Mouse (Mus musculus) CH12.LX (cell line): ENCODE data around the gene Pmpcb. TPM values are rescaled to one million over a fixed set of nuclear protein-coding genes. Genes with fewer than 3 reads are reported as not detected.
"Not testable (repeated sequence)": the region's sequence is repeated elsewhere in the genome, so short reads cannot be mapped to it uniquely, and the experiment has no call there.

Experiments
- DNase-seq: peaks from one replicate; pipeline ENCODE4 v3.0.0-alpha.2; 2013; ENCODE audit errors: extremely low read depth
- H3K27ac ChIP-seq: 2 replicates; pipeline ENCODE4 v1.5.1; 2012; ENCODE audit warnings: low read depth, mild to moderate bottlenecking, control low read depth, moderate library complexity; ENCODE audit not compliant: insufficient read depth
- H3K27me3 ChIP-seq: replicated peaks from 2 replicates; pipeline ENCODE3; 2012; ENCODE audit warnings: inconsistent platforms
- H3K36me3 ChIP-seq, 2 experiments: replicated peaks in 1 of 2; 2 replicates each; pipeline versions ENCODE3 to v1.6.1; 2012; ENCODE audit warnings: inconsistent platforms in 1 of 2, low read length in 1 of 2, mild to moderate bottlenecking in 1 of 2, mixed read lengths in 1 of 2, moderate library complexity in 1 of 2; ENCODE audit not compliant: control insufficient read depth in 1 of 2, insufficient read depth in 1 of 2
- H3K4me1 ChIP-seq, 2 experiments: 2 replicates each; pipeline ENCODE4 v1.6.1; 2012; ENCODE audit warnings: inconsistent platforms in 1 of 2, moderate library complexity in 1 of 2; ENCODE audit not compliant: insufficient read depth in 2 of 2, control insufficient read depth in 1 of 2
- H3K4me2 ChIP-seq: 2 replicates; pipeline ENCODE4 v1.6.1; 2012; ENCODE audit warnings: low read depth, mild to moderate bottlenecking, control low read depth; ENCODE audit not compliant: poor library complexity, insufficient read depth, severe bottlenecking
- H3K4me3 ChIP-seq, 3 experiments: fragments of 150-350 bp in 1 of 3; sonication (generic) in 1 of 3; replicated peaks in 1 of 3; 2 replicates each; pipeline versions ENCODE3 to v1.5.1; 2011 to 2012; ENCODE audit warnings: low read depth in 2 of 3, low read length in 2 of 3, mild to moderate bottlenecking in 2 of 3, moderate library complexity in 2 of 3, control low read depth in 1 of 3, improper control_type of control experiment in 1 of 3, inconsistent platforms in 1 of 3, mixed read lengths in 1 of 3; ENCODE audit not compliant: poor library complexity in 1 of 3
- H3K79me2 ChIP-seq: replicated peaks from 2 replicates; pipeline ENCODE4 v1.6.1; 2012; ENCODE audit warnings: mild to moderate bottlenecking, moderate library complexity; ENCODE audit not compliant: control insufficient read depth, poor library complexity, insufficient read depth, severe bottlenecking; ENCODE audit errors: extremely low read depth
- H3K9ac ChIP-seq: 2 replicates; pipeline ENCODE4 v1.6.1; 2012; ENCODE audit warnings: low read depth, mild to moderate bottlenecking, control low read depth, moderate library complexity; ENCODE audit not compliant: insufficient read depth
- H3K9me3 ChIP-seq: replicated peaks from 2 replicates; pipeline ENCODE3; 2012; ENCODE audit warnings: low read length, inconsistent platforms, mixed read lengths
- CHD1 ChIP-seq: IDR thresholded peaks from 2 replicates; pipeline ENCODE4 v1.6.1; 2012; ENCODE audit warnings: low read depth, low read length, improper control_type of control experiment, inconsistent platforms
- ELF1 ChIP-seq: IDR thresholded peaks from 2 replicates; pipeline ENCODE4 v1.6.1; 2014; ENCODE audit warnings: low read depth, mild to moderate bottlenecking, inconsistent platforms, low read length, improper control_type of control experiment
- ETS1 ChIP-seq: conservative IDR thresholded peaks from 2 replicates; pipeline ENCODE4 v1.6.1; 2012; ENCODE audit warnings: low read depth, mild to moderate bottlenecking, inconsistent platforms, low read length, improper control_type of control experiment, moderate library complexity
- GABPA ChIP-seq: IDR thresholded peaks from 2 replicates; pipeline ENCODE4 v1.6.1; 2012; ENCODE audit warnings: low read depth, low read length, improper control_type of control experiment, inconsistent platforms; ENCODE audit not compliant: insufficient replicate concordance
- HCFC1 ChIP-seq: IDR thresholded peaks from 2 replicates; pipeline ENCODE4 v1.6.1; 2012; ENCODE audit warnings: low read depth, mild to moderate bottlenecking, inconsistent platforms, low read length, improper control_type of control experiment
- IRF4 ChIP-seq: IDR thresholded peaks from 2 replicates; pipeline ENCODE4 v1.6.1; 2014; ENCODE audit warnings: low read depth, mild to moderate bottlenecking, inconsistent platforms, low read length, improper control_type of control experiment
- JUND ChIP-seq: conservative IDR thresholded peaks from 2 replicates; pipeline ENCODE4 v1.6.1; 2011; ENCODE audit warnings: low read depth, low read length, improper control_type of control experiment
- MEF2A ChIP-seq: IDR thresholded peaks from 2 replicates; pipeline ENCODE4 v1.6.1; 2014; ENCODE audit warnings: low read depth, mild to moderate bottlenecking, inconsistent platforms, low read length, improper control_type of control experiment, borderline replicate concordance
- POLR2A ChIP-seq: IDR thresholded peaks from 2 replicates; pipeline ENCODE4 v1.6.1; 2011; ENCODE audit warnings: low read depth, mild to moderate bottlenecking, improper control_type of control experiment, low read length
- TCF12 ChIP-seq: IDR thresholded peaks from 2 replicates; pipeline ENCODE4 v1.6.1; 2014; ENCODE audit warnings: low read depth, mild to moderate bottlenecking, inconsistent platforms, low read length, improper control_type of control experiment
- UBTF ChIP-seq: IDR thresholded peaks from 2 replicates; pipeline ENCODE4 v1.6.1; 2012; ENCODE audit warnings: low read depth, mild to moderate bottlenecking, inconsistent platforms, low read length, improper control_type of control experiment, moderate library complexity
- USF2 ChIP-seq: conservative IDR thresholded peaks from 2 replicates; pipeline ENCODE4 v1.6.1; 2011; ENCODE audit warnings: low read depth, low read length, improper control_type of control experiment
- ZC3H11A ChIP-seq: IDR thresholded peaks from 2 replicates; pipeline ENCODE4 v1.6.1; 2012; ENCODE audit warnings: low read depth, mild to moderate bottlenecking, inconsistent platforms, low read length, improper control_type of control experiment
- ZMIZ1 ChIP-seq: IDR thresholded peaks from 2 replicates; pipeline ENCODE4 v1.6.1; 2012; ENCODE audit warnings: low read depth, mild to moderate bottlenecking, inconsistent platforms, low read length, improper control_type of control experiment
- dilution Hi-C: fragments of 300-500 bp; cut with MboI; formaldehyde crosslinking; loops from 2 replicates; pipeline ENCODE4 v1.14.3; 2020; ENCODE audit warnings: low sequenced_read_pairs; ENCODE audit not compliant: extremely low pct_unique_long_range_greater_than_20kb, extremely low pct_ligation_motif_present
- in situ Hi-C: fragments of 300-500 bp; cut with MboI; formaldehyde crosslinking; loops from 3 replicates; pipeline ENCODE4 v1.14.3; 2019; ENCODE audit warnings: low sequenced_read_pairs, low pct_ligation_motif_present, low pct_unique_long_range_greater_than_20kb, mixed read lengths
- polyA plus RNA-seq: library from polyadenylated mRNA; unstranded; fragments of >175 nt; gene quantifications from 2 replicates; pipeline ENCODE4 v1.2.1, GENCODE M21; 2012; ENCODE audit warnings: low read depth; ENCODE audit not compliant: insufficient read length
- total RNA-seq, 2 experiments: library from RNA; depleted of rRNA; stranded (reverse); fragments of 300-350 nt in 1 of 2; fragments of >200 nt in 1 of 2; gene quantifications; 2 replicates each; pipeline ENCODE4 v1.2.3; 2012 to 2014

Pmpcb gene
- total and polyA plus RNA-seq, 3 experiments: 113 to 166 (median 165) TPM

DNA sequence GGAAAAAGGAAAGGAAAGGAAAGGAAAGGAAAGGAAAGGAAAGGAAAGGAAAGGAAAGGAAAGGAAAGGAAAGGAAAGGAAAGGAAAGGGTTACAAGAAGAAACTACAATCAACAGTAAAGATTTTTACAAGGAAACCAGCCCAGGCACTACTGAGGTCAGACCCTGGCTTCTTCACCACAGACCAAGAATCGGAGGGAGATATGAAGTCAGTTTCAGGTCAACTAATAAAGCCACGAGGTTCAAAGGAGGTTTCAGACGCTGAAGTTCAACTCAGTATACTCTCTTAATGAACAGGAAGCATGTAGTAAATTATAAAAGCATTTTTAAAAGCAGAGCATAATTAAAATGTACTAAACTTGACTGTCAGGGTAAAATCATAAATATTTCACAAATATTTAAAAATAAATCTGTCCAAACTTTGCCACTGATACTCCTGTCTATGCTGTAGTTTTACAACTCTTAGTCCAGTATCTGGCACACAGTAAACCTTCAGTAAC, 43.5 kb upstream of the Pmpcb start:
- Histone ChIP-seq H3K36me3 (no peaks in the 10 kb centered on the region), H3K79me2 (no peaks in the 10 kb centered on the region), H3K27me3 (no peaks in the 10 kb centered on the region), H3K4me2 (no peak overlapping the region), H3K4me1 (0 out of 4 replicates have a peak, but pooled peaks cover 0 to 2% of the 10 kb centered on the region in 2 experiments), H3K27ac (no peak overlapping the region), H3K4me3 (no peak overlapping the region), H3K9ac (no peak overlapping the region), H3K9me3 (no peaks in the 10 kb centered on the region)
- in situ Hi-C loops: no loop called here
- dilution Hi-C loops: no loop called here
- no peak for DNase-seq
- TF ChIP-seq UBTF (no peak), CHD1 (no peak), ZC3H11A (no peak), TCF12 (no peak), ETS1 (no peak), JUND (no peak), ZMIZ1 (no peak), MEF2A (no peak)

GRCm38 (mm10) chr5:21694854-21695490, 42.0 kb upstream of the Pmpcb start:
- no peaks in the 10 kb centered on the region for H3K36me3 ChIP-seq
- in situ Hi-C loops: no loop called here
- no peaks in the 10 kb centered on the region for H3K9me3 ChIP-seq
- no peaks in the 10 kb centered on the region for H3K79me2 ChIP-seq
- dilution Hi-C loops: no loop called here
- 0 out of 4 replicates have a peak, but pooled peaks cover 0 to 2% of the 10 kb centered on the region in 2 experiments for H3K4me1 ChIP-seq
- TF ChIP-seq HCFC1: no peak
- no peak for TF ChIP-seq ELF1
- no peak for TF ChIP-seq POLR2A
- no peak for TF ChIP-seq IRF4
- TF ChIP-seq USF2: no peak
- no peak for TF ChIP-seq MEF2A
- no peak for TF ChIP-seq GABPA
- H3K4me3 ChIP-seq: no peak overlapping the region
- DNase-seq: no peak
- no peak overlapping the region for H3K9ac ChIP-seq
- no peak overlapping the region for H3K4me2 ChIP-seq
- no peak overlapping the region for H3K27ac ChIP-seq
- H3K27me3 ChIP-seq: no peaks in the 10 kb centered on the region

DNA sequence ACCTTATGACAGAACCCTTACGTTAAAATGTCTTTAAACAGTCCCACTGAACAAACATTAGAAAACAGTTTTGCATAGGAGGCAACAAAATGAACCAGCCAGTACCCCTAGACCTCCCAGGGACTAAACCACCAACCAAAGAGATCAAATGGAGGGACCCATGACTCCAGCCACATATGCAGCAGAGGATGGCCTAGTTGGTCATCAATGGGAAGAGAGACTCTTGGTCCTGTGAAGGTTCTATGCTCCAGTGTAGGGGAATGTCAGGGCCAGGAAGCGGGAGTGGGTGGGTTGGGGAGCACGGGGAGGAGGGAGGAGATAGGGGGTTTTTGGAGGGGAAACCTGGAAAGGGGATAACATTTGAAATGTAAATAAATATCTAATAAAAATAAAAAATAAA, 37.4 kb upstream of the Pmpcb start:
- H3K4me2 ChIP-seq, H3K9ac ChIP-seq, dilution Hi-C loops, H3K9me3 ChIP-seq, H3K36me3 ChIP-seq, H3K27ac ChIP-seq, in situ Hi-C loops, H3K27me3 ChIP-seq, H3K4me3 ChIP-seq, DNase-seq, H3K79me2 ChIP-seq: not testable (repeated sequence)
- peaks cover 3 to 10% of the 10 kb centered on the region in 2 experiments; a peak in 3 of 4 replicates for H3K4me1 ChIP-seq
